In the genomic region with DNA sequence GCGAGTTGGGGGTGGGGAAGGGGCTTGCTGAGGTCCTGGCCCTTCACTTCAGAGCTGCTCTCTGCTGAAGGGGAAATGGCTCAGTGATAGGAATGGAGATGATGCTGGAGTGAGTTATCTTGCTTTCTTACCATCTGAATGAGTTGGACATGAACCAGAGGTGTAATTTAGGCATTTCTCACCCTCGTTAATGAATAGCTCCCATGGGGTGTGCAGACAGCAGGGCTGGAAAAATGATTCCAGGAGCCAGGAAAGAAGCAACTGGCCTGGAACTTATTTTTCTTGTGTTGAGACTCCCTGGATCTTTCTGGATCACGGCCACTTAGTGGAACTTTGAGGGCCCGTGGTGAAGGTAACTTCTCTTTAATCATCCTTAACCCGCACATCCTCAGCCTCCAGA, we compare ENCODE assay signal across 22 mouse cellular contexts.
"Had no signal": no experiment of that assay in that cellular context is flagged by ENCODE, and none has a peak within 500 bp of the region (broad histone marks: within the 10 kb centered on the region; RNA-seq: fewer than 3 reads in every experiment).

No protein-coding gene starts in this region.

- H3K36me3 ChIP-seq: limb, embryonic 10.5 days; limb, embryonic 13.5 days; liver, embryonic 12.5 days; liver, embryonic 15.5 days; lung, embryonic 15.5 days; midbrain, embryonic 13.5 days; neural tube, embryonic 13.5 days had no signal

- H3K27ac ChIP-seq: kidney, postnatal 0 days; layer of hippocampus, adult 2 months; limb, embryonic 10.5 days; limb, embryonic 13.5 days; liver, embryonic 12.5 days; liver, embryonic 15.5 days; lung, embryonic 15.5 days; midbrain, embryonic 13.5 days; neural tube, embryonic 13.5 days had no signal

- H3K4me3 ChIP-seq: layer of hippocampus, adult 2 months; limb, embryonic 10.5 days; limb, embryonic 13.5 days; liver, embryonic 12.5 days; liver, embryonic 15.5 days; lung, embryonic 15.5 days; megakaryocyte, embryonic 14.5 days; midbrain, embryonic 13.5 days; myocyte; neural tube, embryonic 13.5 days had no signal

- DNase-seq: kidney, postnatal 25 days; layer of hippocampus, adult 9-11 months; liver; lung, adult 18-20 months; lung, postnatal 10 days; lung, postnatal 36 days; retina, postnatal 1 day; thymus, adult 18-20 months; thymus, postnatal 14 days; thymus, postnatal 4 days had no signal

- H3K9me3 ChIP-seq: limb, embryonic 10.5 days; limb, embryonic 13.5 days; liver, embryonic 12.5 days; liver, embryonic 15.5 days; lung, embryonic 15.5 days; midbrain, embryonic 13.5 days; neural tube, embryonic 13.5 days had no signal

- ATAC-seq: liver, embryonic 12.5 days; midbrain, embryonic 13.5 days; midbrain, embryonic 16.5 days had no signal

- H3K9ac ChIP-seq: limb, embryonic 13.5 days; liver, embryonic 12.5 days; liver, embryonic 15.5 days; lung, embryonic 15.5 days; midbrain, embryonic 13.5 days; neural tube, embryonic 13.5 days had no signal

- H3K27me3 ChIP-seq: liver, embryonic 12.5 days; liver, embryonic 15.5 days; megakaryocyte, embryonic 14.5 days; midbrain, embryonic 13.5 days; neural tube, embryonic 13.5 days had no signal

- H3K4me2 ChIP-seq: limb, embryonic 13.5 days; liver, embryonic 12.5 days; liver, embryonic 15.5 days; lung, embryonic 15.5 days; midbrain, embryonic 13.5 days; neural tube, embryonic 13.5 days had no signal

- H3K4me1 ChIP-seq: limb, embryonic 10.5 days; limb, embryonic 13.5 days; liver, embryonic 12.5 days; liver, embryonic 15.5 days; lung, embryonic 15.5 days; megakaryocyte, embryonic 14.5 days had no signal
